Mouse (Mus musculus) lung, adult 10 weeks (tissue): Measurements from ENCODE around the gene Pdgfa. TPM values are rescaled to one million over a fixed set of nuclear protein-coding genes. Genes with fewer than 3 reads are reported as not detected.

ENCODE experiments used
- polyA plus RNA-seq: library from polyadenylated mRNA; stranded (reverse); fragments of 350-450 nt; fragmentation: Illumina TruSeq; extraction: RNeasy Lipid Tissue Mini Kit (QIAGEN cat#74804); gene quantifications from one replicate; pipeline ENCODE4 v1.2.3, GENCODE M21; 2014; ENCODE audit warnings: low read depth, low replicate concordance; ENCODE audit not compliant: insufficient read depth

Gene Pdgfa
- polyA plus RNA-seq: 45.9 TPM

GRCm38 (mm10) chr5:138997171-138997788, at the start of gene Pdgfa:
Gene Pdgfa, minus strand, starts transcription at chr5:138997370.

Other genes starting within 250 kb of the Pdgfa start
- gene Fam20c, start 242.9 kb downstream of the Pdgfa start, polyA plus RNA-seq: 5.3 TPM
- gene Gm5294, start 177.3 kb downstream of the Pdgfa start, polyA plus RNA-seq: not detected
- 11.8 TPM for gene Prkar1b, start 152.6 kb upstream of the Pdgfa start, polyA plus RNA-seq
- 5.2 TPM for gene Dnaaf5, start 152.9 kb upstream of the Pdgfa start, polyA plus RNA-seq
- gene Sun1, start 203.3 kb upstream of the Pdgfa start, polyA plus RNA-seq: 32.3 TPM